Mouse (Mus musculus): ENCODE results near the gene Dusp28. TPM values are rescaled to one million over a fixed set of nuclear protein-coding genes. Genes with fewer than 3 reads are reported as not detected.

The Dusp28 gene
- total RNA-seq, 2 experiments from 2014 or later: 14.3 to 14.5 TPM

DNA sequence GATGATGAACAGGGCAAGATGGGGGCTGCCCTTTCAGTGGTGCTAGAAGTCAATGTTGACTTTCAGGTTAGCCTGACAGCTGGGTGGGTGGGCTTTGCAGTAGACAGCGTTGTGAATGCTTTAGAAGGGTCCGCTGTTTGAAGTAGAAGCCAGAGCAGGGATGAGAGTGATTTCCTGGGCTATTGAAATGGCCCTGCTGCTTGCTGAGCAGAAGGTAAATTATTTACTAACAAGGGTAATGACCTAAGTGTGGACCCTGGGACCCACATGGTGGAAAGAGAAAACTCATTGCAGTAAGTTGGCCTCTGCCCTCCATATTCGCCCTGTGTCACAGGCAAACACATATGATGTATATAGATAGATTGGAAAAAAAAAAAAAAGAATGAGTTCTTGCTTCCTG, 29.7 kb downstream of the Dusp28 start:
- DNase-seq (ENCODE audit: low spot score in 2 of 2): no peak

DNA sequence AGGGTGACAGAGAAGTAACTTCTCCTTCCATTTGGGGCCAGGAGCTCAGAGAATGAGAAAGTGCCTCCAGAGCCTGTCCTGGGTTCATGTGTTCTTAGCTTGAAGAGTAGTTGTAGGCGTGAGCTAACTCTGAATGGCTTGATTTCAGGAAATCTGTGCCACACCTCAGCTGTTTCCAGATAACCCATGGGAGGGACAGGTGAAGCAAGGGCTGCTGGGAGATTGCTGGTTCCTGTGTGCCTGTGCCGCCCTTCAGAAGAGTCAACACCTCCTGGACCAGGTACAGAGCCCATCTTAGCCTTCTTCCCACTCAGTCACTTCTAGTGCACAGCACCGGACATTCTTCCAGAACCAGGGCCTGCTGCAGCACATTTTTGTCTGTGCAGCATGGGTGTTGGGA, 31.0 kb downstream of the Dusp28 start:
- no peak for DNase-seq (ENCODE audit: low spot score in 2 of 2)

DNA sequence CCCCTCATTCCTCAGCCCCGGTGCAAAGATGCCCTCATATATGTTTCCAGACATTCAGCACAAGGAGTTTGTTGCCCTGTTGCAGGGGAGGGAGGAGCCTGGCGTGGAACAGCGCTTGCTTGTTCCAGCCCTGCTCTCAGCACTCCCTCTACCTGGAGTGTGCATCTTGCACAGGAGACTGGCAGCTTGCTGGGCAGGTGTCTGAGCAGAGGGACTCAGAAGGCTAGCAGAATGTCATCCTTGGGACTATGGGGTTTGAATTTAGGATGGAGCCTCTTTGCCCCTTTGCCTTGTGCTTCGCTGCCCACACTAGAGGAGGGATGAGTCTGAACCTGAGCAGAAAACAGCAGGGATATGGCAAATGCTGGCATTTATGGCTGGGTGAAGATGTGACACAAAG, 33.0 kb downstream of the Dusp28 start:
- DNase-seq (ENCODE audit: low spot score in 2 of 2): no peak

DNA sequence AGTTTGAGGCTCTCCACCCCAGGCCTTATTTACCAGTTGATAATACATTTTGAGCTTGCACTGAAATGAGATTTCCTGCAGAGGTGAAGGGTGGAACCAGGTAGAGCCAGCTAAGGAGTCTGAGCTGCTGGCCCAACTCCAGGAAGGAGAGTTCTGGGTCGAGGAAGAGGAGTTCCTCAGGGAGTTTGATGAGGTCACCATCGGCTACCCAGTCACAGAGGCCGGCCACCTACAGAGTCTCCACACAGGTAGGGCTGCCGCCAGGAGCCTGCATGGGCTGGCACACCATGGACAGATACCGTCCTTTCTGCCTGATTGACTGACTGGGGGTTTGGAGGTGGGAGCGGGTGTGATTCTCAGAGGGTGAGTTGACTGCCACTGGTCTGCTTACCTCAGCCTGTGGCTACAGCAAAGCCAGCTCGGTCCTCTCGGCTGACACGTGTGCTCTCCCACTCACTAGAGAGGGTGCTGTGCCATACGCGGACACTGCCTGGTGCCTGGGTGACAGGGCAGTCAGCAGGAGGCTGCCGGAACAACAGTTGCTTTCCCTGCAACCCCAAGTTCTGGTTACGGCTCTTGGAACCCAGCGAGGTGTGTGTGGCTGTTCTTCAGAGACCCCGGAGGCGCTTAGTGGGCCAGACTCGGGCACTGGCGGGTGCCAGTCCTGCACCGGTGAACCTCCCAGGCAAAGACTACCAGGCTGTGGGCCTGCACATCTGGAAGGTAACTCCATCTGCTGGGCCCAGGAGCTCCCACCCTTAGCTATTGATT, 36.6 kb downstream of the Dusp28 start:
- DNase-seq (ENCODE audit: low spot score in 2 of 2): no peak

DNA sequence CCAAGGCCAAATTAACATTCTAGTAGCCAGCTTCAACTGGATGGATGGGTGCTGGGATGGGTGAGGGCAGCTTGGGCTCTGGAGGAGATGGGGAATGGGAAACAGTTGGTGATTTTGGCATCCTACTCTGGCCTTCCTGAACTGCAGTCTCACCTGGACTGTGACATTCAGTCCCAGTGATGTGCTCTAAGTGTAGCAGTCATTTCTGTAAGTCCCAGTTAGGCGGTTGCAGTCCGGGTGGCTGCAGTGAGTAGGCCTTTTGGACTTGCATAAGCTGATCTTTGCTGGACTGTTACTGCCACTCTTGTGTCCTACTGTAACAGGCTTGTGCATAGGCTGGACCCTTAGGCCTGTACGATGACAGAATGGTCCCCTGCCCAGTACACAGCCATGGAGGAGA, 41.2 kb downstream of the Dusp28 start:
- no peak for DNase-seq (ENCODE audit: low spot score in 2 of 2)

DNA sequence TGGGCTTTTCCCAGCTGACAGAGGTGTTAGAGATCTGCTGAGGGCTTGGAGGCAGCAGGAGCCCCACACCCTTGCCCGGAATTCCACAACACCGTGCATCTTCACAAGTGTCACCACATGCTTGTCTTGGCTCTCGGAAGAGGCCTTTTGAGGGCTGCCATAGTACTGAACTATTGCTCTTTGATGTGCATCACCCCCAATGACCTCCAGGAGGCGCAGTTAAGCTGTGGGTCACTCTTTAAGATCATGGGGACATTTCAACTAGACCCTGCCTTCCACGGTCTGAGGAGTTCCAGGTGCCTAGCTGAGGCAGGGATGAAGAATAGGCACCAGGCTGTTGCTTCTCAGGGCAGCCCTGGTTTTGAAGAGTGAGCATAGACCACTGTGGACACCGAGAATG, 42.6 kb downstream of the Dusp28 start:
- no peak for DNase-seq (ENCODE audit: low spot score in 2 of 2)

DNA sequence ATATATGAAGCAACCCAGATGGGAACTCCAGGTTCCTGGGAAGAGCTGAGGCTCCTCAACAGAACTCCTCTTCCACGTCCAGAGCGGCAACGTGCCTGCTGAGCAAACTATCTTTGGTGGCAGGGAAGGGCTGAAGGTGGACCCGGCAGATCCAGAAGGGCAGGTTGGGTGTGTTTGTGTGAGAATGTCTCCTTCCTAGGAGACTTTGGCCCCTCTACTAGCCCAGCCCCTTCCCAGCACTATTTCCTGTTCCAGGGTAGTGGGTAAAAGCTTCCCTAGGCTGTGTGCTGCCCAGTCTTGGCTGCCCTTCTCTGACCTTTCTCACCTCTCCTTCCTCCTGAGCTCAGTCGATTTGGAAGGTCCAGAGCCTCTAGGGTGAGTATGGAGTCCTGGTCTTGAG, 43.8 kb downstream of the Dusp28 start, which contains the start of gene Gpr35:
Gpr35 (plus strand) TSS at position 259 of the 400 bp plus-strand sequence.
- peak in 1 of 2 experiments; percentile 8 for DNase-seq (ENCODE audit: low spot score in 2 of 2)

DNA sequence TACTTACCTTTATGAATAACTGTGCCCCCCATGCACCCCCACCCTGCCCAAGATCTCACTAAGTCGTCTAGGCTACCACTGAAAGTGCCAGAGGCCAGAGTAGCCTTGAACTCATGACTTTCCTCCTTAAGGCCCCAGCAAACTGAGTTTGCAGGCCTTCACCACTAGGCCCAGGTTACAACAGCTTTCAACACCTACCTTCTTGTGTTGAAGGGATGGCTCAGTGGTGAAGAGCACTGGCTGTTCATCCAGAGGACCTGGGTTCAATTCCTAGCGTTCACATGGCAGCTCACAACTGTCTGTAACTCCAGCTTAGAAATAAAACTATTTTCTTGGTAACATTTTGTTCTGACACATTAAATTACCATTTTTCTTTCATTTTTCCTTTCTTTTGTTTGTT, 46.9 kb downstream of the Dusp28 start:
- DNase-seq (ENCODE audit: low spot score in 2 of 2): peak in 1 of 2 experiments; percentile 8

DNA sequence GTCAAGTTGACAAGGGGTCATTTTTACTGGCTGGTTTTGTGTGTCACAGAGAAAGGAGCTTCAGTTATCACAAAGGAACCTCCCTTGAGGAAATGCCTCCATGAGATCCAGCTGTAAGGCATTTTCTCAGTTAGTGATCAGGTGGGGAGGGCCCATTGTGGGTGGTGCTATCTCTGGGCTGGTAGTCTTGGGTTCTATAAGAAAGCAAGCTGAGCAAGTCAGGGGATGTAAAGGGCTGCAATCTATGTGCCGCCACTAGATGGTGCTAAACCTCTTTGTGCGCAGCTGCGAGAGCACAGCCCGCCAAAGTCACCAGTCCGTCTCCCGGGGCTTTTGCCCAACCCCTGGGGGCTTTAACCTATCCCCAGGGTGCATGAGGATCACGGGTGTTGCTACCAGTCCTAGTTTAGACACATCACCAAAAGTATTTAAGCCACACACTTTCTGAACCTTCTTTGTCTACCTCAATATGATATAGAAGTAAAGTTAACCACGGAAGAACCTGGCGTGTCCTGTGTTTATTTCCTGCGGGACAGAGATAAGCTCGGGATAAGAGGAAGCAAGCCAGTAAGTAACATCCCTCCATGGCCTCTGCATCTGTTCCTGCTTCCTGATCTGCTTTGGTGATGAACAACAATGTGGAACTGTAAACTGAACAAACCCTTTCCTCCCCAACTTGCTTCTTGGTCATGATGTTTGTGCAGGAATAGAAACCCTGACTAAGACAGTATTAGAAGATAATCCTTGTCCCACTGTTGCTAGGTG, 50.0 kb downstream of the Dusp28 start:
- DNase-seq (ENCODE audit: low spot score in 2 of 2): peak; percentile 69 to 70

Other genes starting within 250 kb of the Dusp28 start
- 10 to 100 TPM; 43.3 to 65.4 TPM for gene Gpc1, start 75.3 kb upstream of the Dusp28 start, total RNA-seq (2021)
- under 1 TPM; 0.80 to 0.86 TPM for gene Ankmy1, start 4.1 kb upstream of the Dusp28 start, total RNA-seq (2021)
- gene Rnpepl1, start 3.8 kb downstream of the Dusp28 start, total RNA-seq (2021): 10 to 100 TPM; 58.2 to 80.9 TPM
- gene Capn10, start 27.4 kb downstream of the Dusp28 start, total RNA-seq (2021): 10 to 100 TPM; 14.5 to 16.8 TPM
- gene Gpr35, start 43.9 kb downstream of the Dusp28 start, total RNA-seq (2021): 1 to 10 TPM; 1.4 TPM
- gene Aqp12, start 99.4 kb downstream of the Dusp28 start, total RNA-seq (2021): under 1 TPM in 1 of 2 experiments, not detected in 1; 0.36 TPM
- 10 to 100 TPM; 37.9 to 38.1 TPM for gene Kif1a, start 195.0 kb downstream of the Dusp28 start, total RNA-seq (2021)
- not detected for gene Agxt, start 228.3 kb downstream of the Dusp28 start, total RNA-seq (2021)